Mouse (Mus musculus): ENCODE measurements around the gene 4930535I16Rik.
"Not testable (repeated sequence)": the region's sequence is repeated elsewhere in the genome, so short reads cannot be mapped to it uniquely, and the experiment has no call there.

Gene 4930535I16Rik

DNA sequence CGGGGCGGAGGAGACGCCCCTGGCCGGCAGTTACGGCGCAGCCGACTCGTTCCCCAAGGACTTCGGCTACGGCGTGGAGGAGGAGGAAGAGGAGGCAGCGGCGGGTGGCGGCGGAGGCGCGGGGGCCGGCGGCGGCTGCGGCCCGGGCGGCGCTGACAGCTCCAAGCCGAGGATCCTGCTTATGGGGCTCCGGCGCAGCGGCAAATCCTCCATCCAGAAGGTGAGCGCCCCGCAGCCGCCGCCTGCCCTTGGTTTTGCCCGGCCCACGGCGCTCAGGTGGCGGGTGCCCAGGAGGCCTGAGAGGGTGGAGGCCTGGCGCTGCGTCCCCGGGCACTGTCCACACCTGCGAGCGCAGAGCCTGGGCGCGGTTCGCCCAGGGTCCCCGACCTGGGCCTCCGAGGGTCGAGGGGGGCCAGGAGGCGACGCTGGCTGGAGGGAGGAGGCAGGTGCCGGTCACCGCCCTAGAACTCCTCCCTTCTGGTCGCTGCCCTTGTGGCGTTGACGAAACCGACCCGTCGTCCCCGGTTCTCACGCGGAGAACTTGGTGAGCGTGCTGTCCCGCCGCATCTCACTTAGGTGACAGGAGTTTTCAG, at the start of gene 4930535I16Rik:
Gene 4930535I16Rik, minus strand, starts transcription at position 475 of the 593 bp plus-strand sequence.
- DNase-seq (ENCODE audit: low spot score), result no peak

DNA sequence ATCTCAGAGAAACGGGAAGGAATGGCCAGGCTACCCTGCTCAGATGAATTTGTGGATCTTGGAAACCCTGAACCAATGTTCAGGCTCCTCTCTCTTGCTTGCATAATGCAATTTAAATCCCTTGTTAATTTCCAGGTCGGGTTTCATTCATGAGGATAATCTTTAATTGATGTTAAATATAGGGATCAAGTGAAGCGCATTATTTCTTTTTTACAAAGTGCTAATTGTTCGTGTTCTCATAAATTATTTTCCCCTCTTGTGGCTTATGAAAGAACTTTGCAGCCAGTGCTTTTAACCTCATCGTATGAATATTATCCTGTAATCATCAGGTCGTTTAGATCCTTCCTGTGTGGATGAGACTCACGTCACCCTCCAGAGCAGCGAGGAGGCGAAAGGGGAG, 44.9 kb upstream of the 4930535I16Rik start:
- no peak for DNase-seq (ENCODE audit: low spot score)

DNA sequence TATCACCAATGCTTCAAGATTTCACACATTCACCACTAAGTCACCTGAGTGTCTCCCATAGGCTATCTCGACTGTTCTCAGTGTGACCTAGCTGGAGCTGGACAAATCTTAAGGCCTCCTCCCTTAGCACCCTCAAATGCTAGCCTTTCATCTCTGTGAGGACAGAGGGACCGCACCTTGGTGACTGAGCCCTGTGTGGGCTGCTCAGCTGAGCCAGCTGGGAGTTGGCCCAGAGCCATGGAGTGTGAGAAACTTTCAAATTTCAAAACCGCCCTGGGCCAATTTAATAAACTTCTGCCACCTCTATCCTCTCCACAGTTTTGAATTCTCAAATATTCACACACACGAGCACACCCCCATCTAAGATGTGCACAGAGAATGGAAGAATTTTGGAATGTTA, 43.1 kb upstream of the 4930535I16Rik start:
- DNase-seq (ENCODE audit: low spot score), result no peak

DNA sequence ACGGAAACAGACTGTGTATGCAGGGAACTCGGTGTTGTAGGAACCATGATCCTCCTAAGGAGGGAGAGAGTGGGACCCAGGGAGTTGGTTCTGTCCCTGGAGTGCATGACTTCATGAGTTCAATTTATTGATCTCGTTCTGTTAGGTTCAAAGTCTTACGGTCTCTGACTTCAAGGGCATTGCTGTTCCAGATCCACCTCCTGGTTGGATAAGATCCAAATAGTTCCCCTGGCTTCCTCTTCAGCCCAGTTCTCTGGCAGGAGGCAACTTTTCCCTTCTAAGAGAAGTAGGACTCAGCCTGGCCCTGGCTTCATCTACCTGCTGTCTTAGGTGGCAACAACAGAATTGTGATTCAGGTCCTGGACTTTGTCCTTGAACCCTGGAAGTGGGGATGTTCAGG, 40.1 kb upstream of the 4930535I16Rik start:
- no peak for DNase-seq (ENCODE audit: low spot score)

DNA sequence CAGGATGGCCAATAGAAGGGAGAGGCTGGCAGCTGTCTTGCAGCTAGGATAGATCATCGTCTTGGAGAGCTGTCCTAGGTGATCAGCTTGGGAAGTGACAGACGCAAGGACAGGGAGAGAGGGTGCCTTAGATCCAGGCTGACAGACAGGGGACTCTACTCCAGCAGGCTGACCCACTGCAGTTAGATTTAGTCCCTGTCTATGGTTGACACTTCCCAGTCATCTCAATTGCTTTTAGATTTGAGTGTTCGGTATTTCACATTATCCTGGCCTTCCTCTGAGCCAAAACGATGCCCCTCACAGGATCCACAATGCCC, 39.6 kb upstream of the 4930535I16Rik start:
- DNase-seq (ENCODE audit: low spot score), result no peak

DNA sequence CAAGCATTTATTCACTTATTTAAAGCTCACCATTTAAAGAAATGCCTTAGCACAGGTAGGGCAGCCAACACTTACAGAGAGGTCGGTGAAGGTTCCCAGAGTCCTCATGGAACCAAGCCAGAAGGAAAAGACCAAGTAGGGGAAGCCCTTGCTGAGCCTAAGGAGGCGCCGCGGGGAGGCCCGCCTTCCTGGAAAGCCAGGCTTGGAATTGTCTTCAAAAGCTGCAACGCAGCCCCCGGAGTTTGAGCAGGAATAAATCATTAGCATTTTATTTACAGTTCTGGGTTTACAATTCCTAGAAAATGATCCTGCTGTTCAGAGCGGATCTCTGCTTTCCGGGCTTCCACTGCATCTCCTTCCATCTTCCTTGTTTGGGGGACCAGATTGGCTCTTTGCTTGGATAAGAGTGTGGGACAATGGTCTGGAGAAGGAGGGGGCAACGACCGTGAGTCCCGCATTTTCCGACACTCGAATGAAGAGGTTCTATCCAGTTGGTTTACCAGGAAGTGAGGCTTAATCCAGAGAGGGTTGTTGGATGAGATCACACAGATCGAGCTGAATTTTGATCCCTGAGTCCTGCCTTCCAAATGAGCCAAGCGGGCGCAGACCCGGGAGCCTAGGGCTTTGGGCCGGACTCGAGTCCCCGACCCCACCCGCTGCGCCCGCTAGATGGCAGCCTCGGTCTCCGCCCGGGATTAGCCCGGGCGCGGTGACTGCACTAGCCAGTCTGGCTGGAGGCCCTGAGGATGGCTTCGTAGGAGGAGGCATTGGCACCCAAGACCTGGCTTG, 39.1 kb upstream of the 4930535I16Rik start:
- DNase-seq (ENCODE audit: low spot score), result peak; percentile 15

DNA sequence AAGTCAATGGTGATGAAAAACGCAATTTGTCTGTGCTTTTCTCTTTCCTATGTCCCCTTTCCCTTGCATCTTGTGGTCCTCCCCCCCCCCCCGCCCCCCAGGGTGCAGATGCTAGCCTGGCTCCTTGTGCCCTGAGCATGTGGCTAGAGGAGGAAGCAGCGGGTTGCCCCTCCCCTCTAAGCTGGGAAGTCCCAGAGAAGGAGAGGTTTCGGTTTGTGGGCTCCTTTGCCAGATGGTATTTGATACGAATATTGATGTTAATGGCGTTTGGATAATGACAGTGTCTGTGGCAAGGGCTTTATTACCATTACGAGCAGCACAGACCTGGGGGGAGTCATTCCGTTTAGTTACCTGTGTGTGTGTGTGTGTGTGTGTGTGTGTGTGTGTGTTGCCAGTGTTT, 34.2 kb upstream of the 4930535I16Rik start:
- no peak for DNase-seq (ENCODE audit: low spot score)

DNA sequence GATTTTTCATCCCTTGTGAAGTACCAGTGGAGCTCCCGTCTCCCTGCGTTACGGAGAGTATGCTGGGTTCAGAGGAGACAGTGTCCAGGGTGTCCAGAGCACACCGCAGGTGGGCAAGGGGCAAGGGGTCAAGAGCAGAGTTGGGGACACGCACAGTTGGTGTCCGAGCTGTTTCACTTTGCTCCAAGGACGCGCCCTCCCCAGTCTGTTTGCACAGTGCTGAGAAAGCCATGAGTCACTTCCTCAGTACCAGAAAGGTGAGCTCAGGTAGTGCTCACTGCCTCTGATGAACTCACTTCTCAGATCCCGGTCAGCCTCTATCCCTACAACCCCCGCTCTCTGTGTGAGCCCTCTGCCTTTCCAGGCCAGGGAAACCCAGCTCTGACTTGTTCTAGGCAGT, 31.8 kb upstream of the 4930535I16Rik start:
- DNase-seq (ENCODE audit: low spot score), result no peak

DNA sequence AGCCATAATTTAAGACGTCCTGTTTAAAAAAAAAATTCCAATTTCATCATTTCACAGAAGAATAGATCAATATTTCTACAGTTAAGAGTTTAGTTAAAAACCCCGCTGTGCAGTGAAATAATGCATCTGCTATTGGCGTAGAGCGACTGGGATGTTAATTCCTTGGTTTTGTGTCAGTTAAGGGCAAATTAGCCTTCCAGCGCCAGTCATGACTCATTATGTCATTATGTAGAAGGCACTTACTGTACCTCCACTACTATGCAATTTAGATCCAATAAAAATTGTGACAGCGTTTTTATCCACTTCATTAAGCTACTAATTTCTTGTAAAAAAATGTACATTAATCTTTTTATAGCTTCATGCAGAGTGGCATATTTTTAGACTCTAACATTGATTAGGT, 31.1 kb upstream of the 4930535I16Rik start:
- DNase-seq (ENCODE audit: low spot score), result no peak

DNA sequence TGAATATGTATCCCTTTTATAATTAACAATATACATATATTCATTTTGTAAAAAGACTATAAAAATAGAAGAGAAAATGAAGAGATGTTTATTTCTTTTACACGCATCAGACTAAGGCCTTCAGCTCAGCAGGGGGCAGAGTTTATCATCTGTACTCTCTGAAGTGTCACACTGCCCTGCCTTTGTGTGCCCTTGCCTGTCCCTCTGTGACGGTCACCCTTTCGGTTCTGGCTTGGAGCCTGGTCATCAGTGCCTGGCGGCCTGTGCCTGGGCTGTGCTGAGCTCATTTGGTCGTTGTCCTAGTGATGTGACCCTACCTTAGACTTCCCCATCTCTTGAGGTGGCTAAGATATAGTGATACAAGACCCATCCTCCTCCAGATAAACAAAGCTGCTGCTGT, 29.3 kb upstream of the 4930535I16Rik start:
- no peak for DNase-seq (ENCODE audit: low spot score)

DNA sequence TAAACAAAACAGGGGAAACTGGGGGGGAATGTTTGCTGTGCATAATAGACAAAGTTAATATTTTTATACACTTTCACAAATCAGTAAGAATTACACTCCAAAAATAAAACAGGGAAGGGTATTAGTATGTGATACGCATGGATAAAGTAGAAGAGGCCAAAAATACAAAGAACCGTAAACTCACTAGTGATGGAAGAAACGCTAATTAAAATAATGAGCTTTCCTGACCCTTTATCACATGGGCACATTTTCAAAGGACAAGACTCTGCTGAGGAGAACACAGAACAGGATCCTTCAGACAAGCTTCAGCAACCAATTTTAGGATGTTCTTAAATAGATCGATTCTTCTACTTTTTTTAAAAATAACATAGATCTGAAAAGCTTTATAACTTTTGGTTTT, 28.9 kb upstream of the 4930535I16Rik start:
- no peak for DNase-seq (ENCODE audit: low spot score)

DNA sequence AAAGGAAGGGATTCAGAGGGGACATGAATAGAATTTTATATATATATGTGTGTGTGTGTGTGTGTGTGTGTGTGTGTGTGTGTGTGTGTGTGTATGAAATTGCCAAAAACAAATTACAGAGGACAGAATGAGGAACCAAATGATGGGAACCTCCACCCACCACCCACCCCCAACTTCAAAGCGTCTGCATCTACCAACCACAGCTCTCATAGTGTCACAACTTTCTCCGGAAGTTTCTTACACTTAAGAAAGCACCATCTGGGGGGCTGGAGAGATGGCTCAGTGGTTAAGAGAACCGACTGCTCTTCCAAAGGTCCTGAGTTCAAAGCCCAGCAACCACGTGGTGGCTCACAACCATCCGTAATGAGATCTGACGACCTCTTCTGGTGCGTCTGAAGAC, 23.1 kb upstream of the 4930535I16Rik start:
- not testable (repeated sequence) for DNase-seq (ENCODE audit: low spot score)

DNA sequence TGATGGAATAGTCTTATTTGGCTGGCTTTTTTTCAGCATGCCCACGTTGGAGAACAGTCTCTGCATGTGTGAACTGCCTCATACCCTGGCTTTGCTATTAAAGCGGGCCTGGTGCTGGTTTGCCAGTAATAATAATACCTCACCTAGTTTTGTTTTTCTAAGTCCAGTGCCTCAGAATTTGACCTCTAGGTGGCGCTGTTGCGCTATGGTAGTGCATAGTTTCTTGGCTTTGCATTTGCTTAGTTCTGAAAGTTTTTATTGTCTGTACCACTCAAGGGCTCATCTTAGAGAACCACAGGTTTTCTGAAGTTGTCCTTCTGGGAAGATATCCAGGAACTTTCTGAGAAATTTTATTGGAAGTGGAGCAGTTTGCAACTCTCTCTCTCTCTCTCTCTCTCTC, 22.0 kb upstream of the 4930535I16Rik start:
- peak; percentile 52 for DNase-seq (ENCODE audit: low spot score)

DNA sequence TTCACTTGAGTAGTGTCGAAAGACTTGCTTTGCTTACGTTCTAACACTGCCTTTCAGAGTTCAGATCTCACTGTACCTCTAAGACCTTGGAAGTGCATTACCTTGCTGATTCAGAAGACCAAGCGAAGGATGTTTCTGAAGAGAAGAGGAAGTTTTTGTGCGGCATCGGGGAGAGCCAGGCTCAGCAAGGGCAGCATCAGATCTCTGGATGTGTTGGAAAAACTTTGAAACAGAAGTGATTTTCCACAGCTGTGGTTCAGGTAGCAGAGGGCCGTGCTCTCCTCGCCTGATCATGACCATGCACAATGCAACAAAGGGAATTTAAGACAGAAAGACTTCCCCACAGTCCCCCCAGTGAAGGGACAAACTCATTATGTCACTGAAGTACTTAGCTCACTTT, 18.2 kb upstream of the 4930535I16Rik start:
- no peak for DNase-seq (ENCODE audit: low spot score)

DNA sequence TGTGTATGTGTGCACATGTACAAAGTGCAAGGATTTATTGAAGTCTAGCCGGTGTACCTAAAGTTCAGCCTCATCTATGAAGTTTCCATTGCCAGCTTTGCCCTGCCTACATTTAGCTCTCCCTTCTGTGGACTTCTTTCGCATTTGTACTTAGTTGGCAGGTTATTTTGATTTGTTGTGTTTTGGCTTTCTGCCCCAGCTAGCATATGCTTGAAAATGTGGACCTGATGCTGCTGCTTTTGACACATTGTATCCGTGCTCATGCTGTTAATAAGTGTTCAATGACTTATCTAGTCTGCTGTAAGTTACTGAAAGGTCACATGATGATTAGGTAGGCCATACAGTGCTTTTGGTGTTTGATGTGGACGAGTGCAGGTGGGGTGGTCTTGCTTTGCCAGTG, 16.5 kb upstream of the 4930535I16Rik start:
- no peak for DNase-seq (ENCODE audit: low spot score)

DNA sequence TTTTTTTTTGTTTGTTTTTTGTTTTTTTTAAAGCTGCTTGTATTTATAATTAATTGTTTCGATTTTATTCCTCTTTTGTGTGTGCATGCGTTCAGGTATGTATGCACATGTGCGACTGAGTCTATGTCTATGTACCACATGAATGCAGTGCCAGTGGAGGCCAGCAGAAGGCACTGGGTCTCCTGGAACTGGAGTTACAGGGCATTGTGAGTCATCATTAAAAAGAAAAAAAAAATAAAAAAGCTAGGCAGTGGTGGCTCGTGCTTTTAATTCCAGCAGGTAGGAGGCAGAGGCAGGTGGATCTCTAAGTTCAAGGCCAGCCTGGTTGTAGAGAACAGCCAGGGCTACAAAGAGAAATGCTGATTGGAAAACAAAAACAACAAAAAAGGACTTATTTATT, 12.2 kb upstream of the 4930535I16Rik start:
- DNase-seq (ENCODE audit: low spot score), result no peak

DNA sequence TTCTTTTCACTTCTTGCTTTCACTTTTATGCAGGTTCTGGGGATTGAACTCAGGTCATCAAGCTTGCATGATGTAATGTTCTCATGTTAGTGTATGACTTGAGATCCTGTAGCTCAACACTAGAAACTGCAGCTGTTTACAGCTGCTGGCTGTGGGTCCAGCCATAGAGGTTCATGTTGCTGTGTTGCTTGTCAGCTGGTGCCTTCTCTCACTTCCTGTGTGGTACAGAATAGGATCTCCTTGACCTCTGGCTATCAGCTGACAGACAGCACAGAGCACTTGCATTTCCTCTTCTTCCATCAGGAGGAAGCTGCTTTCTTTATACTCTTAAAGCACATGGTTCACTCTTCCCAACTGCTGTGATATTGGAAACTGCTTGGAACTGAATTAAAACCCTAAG, 10.1 kb upstream of the 4930535I16Rik start:
- no peak for DNase-seq (ENCODE audit: low spot score)

DNA sequence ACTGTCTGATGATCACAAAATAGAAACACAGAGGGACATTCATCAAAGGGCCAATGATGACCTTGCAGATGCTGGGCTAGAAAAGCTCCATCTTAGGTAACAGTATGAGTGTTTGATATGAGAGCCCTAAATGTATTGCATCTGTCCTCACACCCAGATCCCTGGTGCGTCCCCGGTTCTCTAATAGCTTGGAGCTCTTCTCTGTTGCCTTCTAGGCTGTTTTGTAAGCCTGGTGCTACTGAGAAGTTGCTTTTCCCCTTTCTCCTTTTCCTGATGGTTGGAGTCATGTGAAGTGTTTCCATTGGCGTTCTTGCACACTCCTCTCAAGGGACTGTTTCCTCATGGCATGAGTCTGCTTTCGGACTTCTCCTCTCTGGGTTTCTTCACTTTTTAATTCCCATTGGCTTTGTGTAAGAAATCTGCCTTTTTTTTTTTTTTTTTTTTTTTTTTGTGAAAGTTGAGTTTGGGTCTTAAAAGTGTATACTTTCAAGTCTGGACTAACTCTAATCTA, 3.3 kb upstream of the 4930535I16Rik start:
- no peak for DNase-seq (ENCODE audit: low spot score)

DNA sequence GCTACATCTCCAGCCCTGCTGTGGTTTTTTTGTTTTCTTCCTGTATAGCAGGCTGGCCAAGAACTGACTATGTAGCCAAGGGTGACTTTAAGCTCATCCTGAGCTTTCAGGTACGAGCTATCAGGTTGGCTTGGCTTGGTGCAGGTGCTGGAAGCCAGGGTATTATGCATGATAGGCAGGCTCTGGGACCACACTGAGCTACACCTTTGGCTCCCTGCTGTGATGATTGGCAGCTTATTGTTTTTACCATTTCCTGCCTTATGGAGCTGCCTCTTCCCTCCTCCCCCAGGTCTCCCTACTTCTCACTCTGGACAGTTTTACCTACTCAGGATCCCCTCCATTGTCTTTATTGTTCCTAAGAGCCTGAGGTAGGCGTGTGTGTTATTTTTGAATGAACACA, 1.0 kb upstream of the 4930535I16Rik start:
- no peak for DNase-seq (ENCODE audit: low spot score)

DNA sequence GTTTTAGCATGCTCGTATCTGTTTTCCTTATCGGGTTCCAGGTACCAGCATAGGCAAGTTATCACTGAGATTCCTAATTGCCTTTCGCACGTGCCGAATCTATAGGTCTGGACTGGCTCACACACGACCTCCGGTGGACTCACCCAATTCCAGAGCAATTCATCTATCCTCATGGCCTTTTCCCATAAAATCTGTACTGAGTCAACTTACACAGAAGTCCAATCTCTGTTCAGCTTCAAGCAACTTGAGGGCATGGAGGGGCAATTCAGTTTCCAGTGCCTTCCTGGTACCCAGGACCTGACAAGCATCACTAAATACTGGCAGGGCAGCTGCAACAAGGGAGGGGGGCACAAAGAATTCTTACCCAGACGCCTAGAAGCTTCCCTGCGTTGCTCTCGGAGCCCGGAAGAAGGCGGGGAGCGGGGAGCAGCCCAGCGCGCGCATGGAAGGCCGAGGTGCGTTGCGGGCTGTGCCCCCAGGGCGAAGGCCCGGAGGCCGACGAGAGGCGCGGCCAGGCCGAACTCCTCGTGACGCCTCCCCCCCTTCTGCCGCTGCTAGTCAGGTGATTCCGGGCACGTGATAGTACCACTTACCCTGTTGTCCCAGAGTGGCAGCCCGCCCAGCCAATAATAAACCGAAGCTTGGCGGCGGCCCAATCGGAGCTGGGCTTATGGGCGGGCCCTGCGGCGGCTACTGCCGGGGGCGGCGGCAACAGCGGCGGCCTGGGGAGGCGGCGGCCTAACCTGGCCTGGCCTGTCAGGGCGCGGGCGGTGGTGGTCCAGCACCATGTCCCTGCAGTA, 874 bp downstream of the 4930535I16Rik start, which contains the start of gene Rragc:
Gene Rragc, plus strand, starts transcription at position 699 of the 800 bp plus-strand sequence.
- DNase-seq (ENCODE audit: low spot score), result peak; percentile 100

DNA sequence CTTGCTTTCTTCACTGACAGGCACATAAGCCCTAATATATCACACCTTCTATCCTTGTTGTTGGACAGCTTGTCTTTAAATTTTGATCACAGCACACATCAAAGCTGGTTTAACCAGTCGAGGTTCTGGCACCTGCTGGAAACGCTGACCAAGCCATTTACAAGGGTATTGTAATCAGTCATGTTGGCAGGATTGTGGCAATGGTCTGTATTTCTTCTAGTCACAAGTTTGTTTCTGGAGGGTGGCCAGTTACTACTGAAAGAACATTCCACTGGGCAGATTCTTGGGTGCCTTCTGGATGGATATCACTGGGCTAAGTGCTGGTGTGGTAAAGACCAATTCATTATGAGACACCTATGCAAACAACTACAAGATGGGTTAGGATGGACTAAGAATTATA, 5.4 kb downstream of the 4930535I16Rik start:
- no peak for DNase-seq (ENCODE audit: low spot score)

DNA sequence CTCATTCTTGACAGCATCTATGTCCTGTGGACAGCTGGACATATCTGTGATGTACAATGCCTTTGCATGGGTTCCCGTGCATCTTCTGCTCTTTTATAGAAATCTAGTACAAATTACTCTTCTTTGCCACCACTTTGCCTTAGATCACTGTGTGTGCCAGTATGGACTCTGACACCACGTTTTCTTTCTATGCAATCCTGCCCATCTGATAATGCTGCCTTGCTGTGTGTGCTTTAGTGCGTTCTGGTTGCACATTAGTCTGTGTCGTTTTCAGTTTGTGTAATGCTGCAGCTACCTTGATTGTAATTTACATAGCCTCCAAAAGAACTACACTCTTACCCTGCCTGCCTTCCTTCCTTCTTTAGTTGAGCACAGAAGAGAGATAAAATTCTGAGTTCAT, 6.3 kb downstream of the 4930535I16Rik start:
- DNase-seq (ENCODE audit: low spot score), result no peak

DNA sequence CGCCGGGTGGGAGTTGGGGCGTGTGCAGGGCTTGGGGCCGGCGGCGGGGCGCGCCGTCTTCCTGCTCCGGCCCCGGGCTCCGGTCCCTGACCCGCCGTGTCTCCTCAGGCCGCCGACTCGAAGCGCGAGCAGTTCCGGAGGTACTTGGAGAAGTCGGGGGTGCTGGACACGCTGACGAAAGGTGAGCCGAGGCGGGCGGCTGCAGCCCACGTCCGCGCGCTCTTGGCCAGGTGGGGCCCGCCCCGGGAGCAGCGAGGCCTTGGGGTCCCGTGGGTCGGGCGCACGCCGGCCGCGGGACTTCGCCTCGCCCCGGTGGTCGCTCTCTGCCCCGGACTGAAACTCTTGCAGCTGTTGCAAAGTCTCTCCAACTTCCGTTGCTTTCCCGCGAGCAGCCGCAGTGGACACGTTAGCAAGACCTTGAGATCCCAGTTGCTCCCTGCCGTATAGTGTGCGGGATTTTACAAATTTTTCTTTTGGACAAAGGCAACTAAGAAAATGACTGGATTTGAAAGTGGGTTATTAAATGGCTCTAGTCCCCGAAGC, 12.6 kb downstream of the 4930535I16Rik start:
- DNase-seq (ENCODE audit: low spot score), result peak; percentile 27

Measured in left cerebral cortex, adult 11 months (tissue).